Mouse (Mus musculus): ENCODE data around the gene AW551984. TPM values are rescaled to one million over a fixed set of nuclear protein-coding genes. Genes with fewer than 3 reads are reported as not detected.

AW551984 gene
- total RNA-seq, 2 experiments from 2014 or later = 0.92 to 1.3 TPM

Other genes with a start within 250 kb of the AW551984 start
- not detected for gene Olfr951, start 217.0 kb downstream of the AW551984 start, total RNA-seq (2021)
- not detected for gene Olfr952, start 177.3 kb downstream of the AW551984 start, total RNA-seq (2021)
- gene Olfr954, start 147.7 kb downstream of the AW551984 start, total RNA-seq (2021) = not detected
- not detected for gene Olfr955, start 132.5 kb downstream of the AW551984 start, total RNA-seq (2021)
- not detected for gene Olfr44, start 110.4 kb downstream of the AW551984 start, total RNA-seq (2021)
- gene Olfr957, start 88.6 kb downstream of the AW551984 start, total RNA-seq (2021) = not detected
- not detected for gene Olfr958, start 50.3 kb downstream of the AW551984 start, total RNA-seq (2021)
- not detected for gene Olfr959, start 28.8 kb downstream of the AW551984 start, total RNA-seq (2021)
- not detected for gene Olfr148, start 6.3 kb upstream of the AW551984 start, total RNA-seq (2021)
- not detected for gene Olfr960, start 17.0 kb upstream of the AW551984 start, total RNA-seq (2021)
- gene Olfr961, start 40.7 kb upstream of the AW551984 start, total RNA-seq (2021) = not detected
- not detected for gene Olfr963, start 62.8 kb upstream of the AW551984 start, total RNA-seq (2021)
- gene Olfr149, start 102.7 kb upstream of the AW551984 start, total RNA-seq (2021) = not detected
- not detected for gene Olfr965, start 107.0 kb upstream of the AW551984 start, total RNA-seq (2021)
- not detected for gene Olfr150, start 126.6 kb upstream of the AW551984 start, total RNA-seq (2021)
- gene Olfr967, start 141.8 kb upstream of the AW551984 start, total RNA-seq (2021) = not detected
- not detected for gene Olfr968, start 178.8 kb upstream of the AW551984 start, total RNA-seq (2021)
- gene Olfr969, start 186.5 kb upstream of the AW551984 start, total RNA-seq (2021) = not detected
- not detected for gene Olfr970, start 204.5 kb upstream of the AW551984 start, total RNA-seq (2021)
- not detected for gene Olfr971, start 232.5 kb upstream of the AW551984 start, total RNA-seq (2021)